Mouse (Mus musculus) intestine, postnatal 0 days (tissue): ENCODE results near the gene Gm11562. TPM values are rescaled to one million over a fixed set of nuclear protein-coding genes. Genes with fewer than 3 reads are reported as not detected.
"Not testable (repeated sequence)": the region's sequence is repeated elsewhere in the genome, so short reads cannot be mapped to it uniquely, and the experiment has no call there.

Source experiments
- ATAC-seq: fragments of 200-750 bp; cut with Nextera tagmentation; 2 replicates; pipeline ENCODE4 v1.8.0; 2017; ENCODE audit warnings: mild to moderate bottlenecking, moderate TSS enrichment, moderate library complexity
- H3K27ac ChIP-seq: fragments of 300-500 bp; sonication (generic); 2 replicates; pipeline ENCODE4 v1.5.1; 2014; ENCODE audit warnings: mild to moderate bottlenecking, low read depth, low read length, moderate library complexity
- H3K27me3 ChIP-seq: fragments of 300-500 bp; sonication (generic); replicated peaks from 2 replicates; pipeline ENCODE4 v1.6.1; 2014; ENCODE audit warnings: low read length, mixed read lengths; ENCODE audit not compliant: control insufficient read depth, insufficient read depth
- H3K36me3 ChIP-seq: fragments of 300-500 bp; sonication (generic); 2 replicates; pipeline ENCODE4 v1.6.1; 2014; ENCODE audit warnings: mild to moderate bottlenecking, moderate library complexity; ENCODE audit not compliant: control insufficient read depth, insufficient read depth
- H3K4me1 ChIP-seq: fragments of 300-500 bp; sonication (generic); replicated peaks from 2 replicates; pipeline ENCODE4 v1.6.1; 2014; ENCODE audit warnings: antibody characterized with exemption, low read length, mixed read lengths; ENCODE audit not compliant: control insufficient read depth, insufficient read depth
- H3K4me2 ChIP-seq: fragments of 300-500 bp; sonication (generic); replicated peaks from 2 replicates; pipeline ENCODE4 v1.6.1; 2014; ENCODE audit warnings: low read depth, mild to moderate bottlenecking, moderate library complexity
- H3K4me3 ChIP-seq: fragments of 300-500 bp; sonication (generic); 2 replicates; pipeline ENCODE4 v1.5.1; 2014; ENCODE audit warnings: low read depth, low read length
- H3K9ac ChIP-seq: fragments of 300-500 bp; sonication (generic); 2 replicates; pipeline ENCODE4 v1.6.1; 2014; ENCODE audit warnings: mild to moderate bottlenecking, low read depth, low read length
- H3K9me3 ChIP-seq: fragments of 300-500 bp; sonication (generic); 2 replicates; pipeline ENCODE4 v1.6.1; 2016; ENCODE audit warnings: mixed run types; ENCODE audit not compliant: control insufficient read depth
- CTCF ChIP-seq: sonication (generic); IDR thresholded peaks from 2 replicates; pipeline ENCODE4 v1.5.1; 2016; ENCODE audit warnings: low read depth, mild to moderate bottlenecking, control low read depth, antibody characterized with exemption, moderate library complexity
- WGBS: fragments of 180-500 bp; shearing (Covaris S2); extraction: QIAGEN DNeasy Blood & Tissue Kit; methylation state at CpG from one replicate; pipeline ENCODE4 v1.1.7; 2014; 5-methylcytosine and 5-hydroxymethylcytosine counted together
- polyA plus RNA-seq: library from polyadenylated mRNA; unstranded; fragments of >200 nt; fragmentation: Nextera tagmentation; extraction: Ambion mirVana; gene quantifications from 2 replicates; pipeline ENCODE4 v1.2.1, GENCODE M21; 2015

Gene Gm11562
- polyA plus RNA-seq, 1 experiment from 2014 or later: not detected

DNA sequence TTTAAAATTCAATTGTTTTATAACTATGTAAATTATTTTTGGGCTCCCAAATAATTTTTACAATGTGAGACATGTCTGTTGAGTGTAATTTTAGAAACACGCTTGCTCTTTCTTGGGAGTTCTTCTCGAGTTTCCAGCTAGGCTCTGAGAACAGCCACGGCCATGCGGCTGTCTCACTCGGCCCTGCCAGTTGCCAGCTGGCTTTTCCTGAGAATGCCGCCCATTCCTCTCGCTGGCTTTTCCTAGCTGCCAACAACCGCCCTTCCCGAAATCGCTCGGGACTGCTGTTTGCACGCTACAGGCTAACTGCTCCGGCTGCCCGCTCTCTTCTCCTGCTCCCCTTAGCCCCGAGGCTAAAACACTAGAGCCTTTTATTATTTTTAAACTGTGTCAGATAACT, 26.2 kb upstream of the Gm11562 start:
- Histone ChIP-seq H3K9ac (no peak overlapping the region), H3K4me2 (no peak overlapping the region), H3K9me3 (no peaks in the 10 kb centered on the region), H3K27ac (no peak overlapping the region), H3K4me1 (no peaks in the 10 kb centered on the region), H3K36me3 (no peaks in the 10 kb centered on the region), H3K4me3 (no peak overlapping the region), H3K27me3 (no peaks in the 10 kb centered on the region)
- ATAC-seq: no peak
- WGBS: 85% methylated on average over 15 of the region's 15 CpGs
- TF ChIP-seq CTCF: no peak

DNA sequence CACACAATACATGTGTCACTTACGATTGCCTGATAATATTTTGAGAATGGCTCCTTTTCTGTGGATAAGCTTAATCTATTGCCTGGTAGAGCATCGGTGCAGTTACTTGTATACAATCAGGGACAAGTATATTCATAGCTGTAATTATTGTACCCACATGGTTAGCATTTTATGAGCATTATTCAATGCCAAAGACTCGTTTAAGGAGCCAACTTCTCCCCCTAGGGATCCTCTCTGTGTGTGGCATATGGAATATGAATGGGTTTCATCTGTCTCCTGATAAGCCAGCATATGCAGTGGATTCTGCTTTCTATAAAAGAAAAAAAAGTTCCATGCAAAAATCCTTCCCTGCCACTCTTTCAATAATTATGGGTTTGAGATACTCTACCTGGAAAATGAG, 24.1 kb upstream of the Gm11562 start:
- no peak for TF ChIP-seq CTCF
- no peak overlapping the region for H3K9ac ChIP-seq
- no peak overlapping the region for H3K27ac ChIP-seq
- H3K27me3 ChIP-seq: no peaks in the 10 kb centered on the region
- H3K9me3 ChIP-seq: no peaks in the 10 kb centered on the region
- H3K4me3 ChIP-seq: no peak overlapping the region
- H3K4me1 ChIP-seq: no peaks in the 10 kb centered on the region
- H3K36me3 ChIP-seq: no peaks in the 10 kb centered on the region
- WGBS: 74% methylated on average over 3 of the region's 3 CpGs
- no peak overlapping the region for H3K4me2 ChIP-seq
- ATAC-seq: no peak

DNA sequence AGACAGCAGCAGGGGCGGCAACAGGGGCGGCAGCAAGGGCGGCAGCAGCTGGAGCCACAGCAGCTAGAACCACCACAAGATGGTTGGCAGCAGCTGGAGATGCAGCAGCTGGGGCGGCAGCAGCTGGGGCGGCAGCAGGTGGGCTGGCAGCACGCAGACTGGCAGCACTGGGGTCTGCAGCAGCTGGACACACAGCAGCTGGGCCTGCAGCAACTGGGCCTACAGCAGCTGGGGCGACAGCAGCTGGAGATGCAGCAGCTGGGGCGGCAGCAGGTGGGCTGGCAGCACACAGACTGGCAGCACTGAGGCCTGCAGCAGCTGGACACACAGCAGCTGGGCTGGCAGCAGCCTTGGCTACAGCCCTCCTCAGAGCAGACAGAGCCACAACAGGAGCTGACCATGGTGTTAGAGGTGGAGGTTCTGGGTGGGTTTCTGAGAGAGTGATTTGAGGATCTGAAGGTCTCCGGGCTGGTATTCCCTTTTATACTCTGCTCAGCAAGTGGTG, 23.5 kb upstream of the Gm11562 start, which contains the start of gene Krtap4-7:
Gene Krtap4-7, minus strand, starts transcription at position 455 of the 505 bp plus-strand sequence.
- H3K9ac ChIP-seq, H3K27ac ChIP-seq, H3K4me1 ChIP-seq, H3K4me3 ChIP-seq, H3K9me3 ChIP-seq, H3K27me3 ChIP-seq, H3K36me3 ChIP-seq, H3K4me2 ChIP-seq, ATAC-seq: not testable (repeated sequence)
- WGBS: 73% methylated on average over 9 of the region's 9 CpGs

DNA sequence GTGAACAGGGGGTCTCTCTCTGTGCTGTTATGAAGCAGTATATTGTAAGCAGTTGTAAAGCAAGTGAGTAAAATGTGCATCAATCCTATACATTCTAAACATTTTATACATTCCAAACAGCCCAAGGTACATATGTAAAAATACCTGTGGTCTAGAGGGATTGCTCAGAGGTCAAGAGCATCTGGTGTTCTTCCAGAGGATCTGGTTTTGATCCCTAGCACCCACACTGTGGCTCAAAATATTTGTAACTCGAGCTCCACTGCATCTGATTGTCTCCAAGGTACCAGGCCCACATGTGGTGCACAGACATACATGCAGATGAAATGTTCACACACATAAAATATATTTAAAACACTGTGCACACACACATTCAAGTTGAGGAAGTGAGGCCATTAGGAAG, 20.7 kb upstream of the Gm11562 start:
- H3K4me1 ChIP-seq: no peaks in the 10 kb centered on the region
- H3K36me3 ChIP-seq: no peaks in the 10 kb centered on the region
- no peak overlapping the region for H3K4me3 ChIP-seq
- H3K27ac ChIP-seq: no peak overlapping the region
- H3K9me3 ChIP-seq: no peaks in the 10 kb centered on the region
- TF ChIP-seq CTCF: no peak
- ATAC-seq: no peak
- WGBS: 23% methylated on average over 1 of the region's 1 CpGs
- no peak overlapping the region for H3K9ac ChIP-seq
- no peak overlapping the region for H3K4me2 ChIP-seq
- H3K27me3 ChIP-seq: no peaks in the 10 kb centered on the region

DNA sequence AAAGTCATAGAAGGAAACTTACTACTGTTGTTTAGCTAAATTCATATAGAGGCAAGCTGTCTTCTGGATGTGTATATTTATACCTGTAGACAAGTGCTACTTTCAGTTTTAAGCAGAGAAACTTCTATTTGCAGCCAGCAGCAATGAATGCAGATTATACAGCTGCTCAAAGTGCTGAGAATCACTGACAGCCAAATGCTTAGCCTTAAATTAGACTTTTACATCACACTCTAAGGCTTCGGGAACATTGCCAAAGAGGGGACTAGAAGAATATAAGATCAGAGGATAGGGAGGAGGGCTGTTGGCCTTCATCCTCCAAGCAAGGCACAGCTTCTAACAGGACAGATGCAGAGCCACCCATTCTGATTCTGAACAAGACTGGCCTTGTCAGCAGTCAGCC, 16.9 kb upstream of the Gm11562 start:
- Histone ChIP-seq H3K36me3 (no peaks in the 10 kb centered on the region), H3K4me3 (no peak overlapping the region), H3K4me2 (no peak overlapping the region), H3K9ac (no peak overlapping the region), H3K4me1 (no peaks in the 10 kb centered on the region), H3K27me3 (no peaks in the 10 kb centered on the region), H3K9me3 (no peaks in the 10 kb centered on the region), H3K27ac (no peak overlapping the region)
- ATAC-seq: no peak
- no peak for TF ChIP-seq CTCF
- 71% methylated on average over 1 of the region's 1 CpGs for WGBS

DNA sequence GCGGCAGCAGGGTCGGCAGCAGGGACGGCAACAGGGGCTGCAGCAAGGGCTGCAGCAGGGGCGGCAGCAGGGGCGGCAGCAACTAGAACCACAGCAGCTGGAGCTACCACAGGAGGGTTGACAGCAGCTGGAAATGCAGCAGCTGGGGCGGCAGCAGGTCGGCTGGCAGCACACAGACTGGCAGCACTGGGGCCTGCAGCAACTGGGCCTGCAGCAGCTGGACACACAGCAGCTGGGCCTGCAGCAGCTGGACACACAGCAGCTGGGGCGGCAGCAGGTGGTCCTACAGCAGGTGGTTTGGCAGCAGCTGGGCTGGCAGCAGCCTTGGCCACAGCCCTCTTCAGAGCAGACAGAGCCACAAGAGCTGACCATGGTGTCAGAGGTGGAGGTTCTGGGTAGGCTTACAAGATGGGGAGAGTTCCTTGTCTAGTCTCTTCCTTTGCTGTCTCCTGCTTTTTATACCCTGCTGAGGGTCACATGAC, 14.5 kb upstream of the Gm11562 start, which contains the start of gene Krtap4-2:
Gene Krtap4-2, minus strand, starts transcription at position 432 of the 482 bp plus-strand sequence.
- H3K27ac ChIP-seq: no peak within 1 kb of the TSS
- no peak for ATAC-seq
- no peak within 1 kb of the TSS for H3K9ac ChIP-seq
- no peaks in the 10 kb centered on the region for H3K9me3 ChIP-seq
- H3K4me3 ChIP-seq: no peak within 1 kb of the TSS
- H3K4me2 ChIP-seq: no peak within 1 kb of the TSS
- no peaks in the 10 kb centered on the region for H3K4me1 ChIP-seq
- H3K27me3 ChIP-seq: no peaks in the 10 kb centered on the region
- WGBS: 45% methylated on average over 8 of the region's 8 CpGs
- H3K36me3 ChIP-seq: no peaks in the 10 kb centered on the region
- no peak for TF ChIP-seq CTCF

DNA sequence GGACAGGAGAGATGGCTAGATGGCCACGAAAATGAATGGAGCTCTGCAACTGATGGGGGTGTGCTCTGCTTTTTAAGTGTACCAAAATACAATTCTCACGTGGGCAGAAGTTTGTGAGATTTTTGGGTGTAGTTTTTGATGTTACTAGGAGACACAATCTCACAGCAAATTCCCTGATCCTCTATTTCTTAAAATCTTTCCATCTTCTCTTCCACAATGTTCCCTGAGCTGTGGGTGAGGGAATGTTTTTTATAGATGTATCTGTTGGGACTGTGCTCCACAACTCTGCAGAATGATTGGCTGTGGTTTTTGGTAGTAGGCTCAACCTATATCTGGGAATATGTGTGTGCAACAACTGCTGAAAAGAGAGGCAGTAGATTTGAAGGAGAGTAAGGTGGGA, 13.1 kb upstream of the Gm11562 start:
- Histone ChIP-seq H3K4me1 (no peaks in the 10 kb centered on the region), H3K27ac (no peak overlapping the region), H3K36me3 (no peaks in the 10 kb centered on the region), H3K4me2 (no peak overlapping the region), H3K4me3 (no peak overlapping the region), H3K9ac (no peak overlapping the region), H3K27me3 (no peaks in the 10 kb centered on the region), H3K9me3 (no peaks in the 10 kb centered on the region)
- no peak for TF ChIP-seq CTCF
- WGBS: 78% methylated on average over 2 of the region's 2 CpGs
- ATAC-seq: no peak
